Mouse (Mus musculus): ENCODE results near the gene Ppp5c.

DNA sequence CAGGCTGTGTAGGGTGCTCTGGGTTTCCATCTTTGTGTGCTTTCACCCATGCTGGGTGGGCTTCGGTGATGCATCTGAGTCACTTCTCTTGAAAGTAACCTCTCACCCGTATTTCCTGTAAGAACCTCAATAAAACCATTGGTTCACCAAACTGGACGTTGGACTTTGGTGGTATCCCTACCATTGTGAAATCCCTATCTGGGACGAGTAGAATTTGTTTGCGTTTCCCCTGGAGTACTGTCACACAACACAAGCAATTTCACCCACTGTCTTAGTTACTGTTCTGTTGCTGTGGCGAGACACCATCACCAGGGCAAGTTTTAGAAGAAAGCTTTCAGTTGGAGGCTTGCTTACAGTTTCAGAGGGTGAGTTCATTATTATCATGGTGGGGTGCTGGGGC is 59.3 kb downstream of the Ppp5c start:
- TF ChIP-seq POLR2A (IDR thresholded peaks at IDR 0.05; ENCODE audit: control insufficient read depth in 1 of 2, insufficient read depth in 1 of 2, low read depth in 1 of 2, low read length in 2 of 2, poor library complexity in 1 of 2): no peak
- no peak for TF ChIP-seq USF1 (IDR thresholded peaks at IDR 0.05; ENCODE audit: low read depth, low read length)
- TF ChIP-seq ZKSCAN1 (IDR thresholded peaks at IDR 0.05; ENCODE audit: low read depth, low read length): no peak
- no peak for TF ChIP-seq CTCF (IDR thresholded peaks at IDR 0.05 in 2 of 3, conservative IDR thresholded peaks at IDR 0.05 in 1 of 3; ENCODE audit: control insufficient read depth in 1 of 3, insufficient read depth in 1 of 3, low read depth in 2 of 3, low read length in 3 of 3, poor library complexity in 1 of 3, severe bottlenecking in 1 of 3)
- no peak for TF ChIP-seq RCOR1 (IDR thresholded peaks at IDR 0.05; ENCODE audit: low read depth, low read length)
- TF ChIP-seq USF2 (IDR thresholded peaks at IDR 0.05; ENCODE audit: borderline replicate concordance in 1 of 2, insufficient read depth in 1 of 2, low read depth in 1 of 2, low read length in 2 of 2): no peak
